Mouse (Mus musculus) CH12.LX (cell line): Measurements from ENCODE around the gene Mark4.

Experiments used
- CHD1 ChIP-seq: IDR thresholded peaks from 2 replicates; pipeline ENCODE4 v1.6.1; 2012; ENCODE audit warnings: low read depth, low read length, improper control_type of control experiment, inconsistent platforms
- CHD2 ChIP-seq: IDR thresholded peaks from 2 replicates; pipeline ENCODE4 v1.6.1; 2011; ENCODE audit warnings: low read length, improper control_type of control experiment
- CTCF ChIP-seq, 2 experiments: IDR thresholded peaks in 1 of 2; conservative IDR thresholded peaks in 1 of 2; 2 replicates each; pipeline ENCODE4 v1.5.1; 2011 to 2012; ENCODE audit warnings: low read depth in 2 of 2, low read length in 2 of 2, improper control_type of control experiment in 1 of 2, inconsistent platforms in 1 of 2, mild to moderate bottlenecking in 1 of 2, moderate library complexity in 1 of 2
- E2F4 ChIP-seq: IDR thresholded peaks from 2 replicates; pipeline ENCODE4 v1.6.1; 2011; ENCODE audit warnings: low read depth, low read length, improper control_type of control experiment; ENCODE audit not compliant: insufficient replicate concordance
- EP300 ChIP-seq: IDR thresholded peaks from 2 replicates; pipeline ENCODE4 v1.6.1; 2011; ENCODE audit warnings: low read length, improper control_type of control experiment
- HCFC1 ChIP-seq: IDR thresholded peaks from 2 replicates; pipeline ENCODE4 v1.6.1; 2012; ENCODE audit warnings: low read depth, mild to moderate bottlenecking, inconsistent platforms, low read length, improper control_type of control experiment
- KAT2A ChIP-seq: IDR thresholded peaks from 2 replicates; pipeline ENCODE4 v1.6.1; 2012; ENCODE audit warnings: low read length, improper control_type of control experiment, inconsistent platforms; ENCODE audit not compliant: insufficient replicate concordance
- MAFK ChIP-seq: IDR thresholded peaks from 2 replicates; pipeline ENCODE4 v1.6.1; 2011; ENCODE audit warnings: low read length, improper control_type of control experiment; ENCODE audit not compliant: insufficient replicate concordance
- NRF1 ChIP-seq: IDR thresholded peaks from 2 replicates; pipeline ENCODE4 v1.6.1; 2014; ENCODE audit warnings: low read depth, mild to moderate bottlenecking, inconsistent platforms, low read length, improper control_type of control experiment, moderate library complexity
- POLR2A ChIP-seq: IDR thresholded peaks from 2 replicates; pipeline ENCODE4 v1.6.1; 2011; ENCODE audit warnings: low read depth, mild to moderate bottlenecking, improper control_type of control experiment, low read length
- TCF12 ChIP-seq: IDR thresholded peaks from 2 replicates; pipeline ENCODE4 v1.6.1; 2014; ENCODE audit warnings: low read depth, mild to moderate bottlenecking, inconsistent platforms, low read length, improper control_type of control experiment
- USF1 ChIP-seq: IDR thresholded peaks from 2 replicates; pipeline ENCODE4 v1.6.1; 2014; ENCODE audit warnings: low read depth, mild to moderate bottlenecking, inconsistent platforms, low read length, improper control_type of control experiment
- ZC3H11A ChIP-seq: IDR thresholded peaks from 2 replicates; pipeline ENCODE4 v1.6.1; 2012; ENCODE audit warnings: low read depth, mild to moderate bottlenecking, inconsistent platforms, low read length, improper control_type of control experiment

DNA sequence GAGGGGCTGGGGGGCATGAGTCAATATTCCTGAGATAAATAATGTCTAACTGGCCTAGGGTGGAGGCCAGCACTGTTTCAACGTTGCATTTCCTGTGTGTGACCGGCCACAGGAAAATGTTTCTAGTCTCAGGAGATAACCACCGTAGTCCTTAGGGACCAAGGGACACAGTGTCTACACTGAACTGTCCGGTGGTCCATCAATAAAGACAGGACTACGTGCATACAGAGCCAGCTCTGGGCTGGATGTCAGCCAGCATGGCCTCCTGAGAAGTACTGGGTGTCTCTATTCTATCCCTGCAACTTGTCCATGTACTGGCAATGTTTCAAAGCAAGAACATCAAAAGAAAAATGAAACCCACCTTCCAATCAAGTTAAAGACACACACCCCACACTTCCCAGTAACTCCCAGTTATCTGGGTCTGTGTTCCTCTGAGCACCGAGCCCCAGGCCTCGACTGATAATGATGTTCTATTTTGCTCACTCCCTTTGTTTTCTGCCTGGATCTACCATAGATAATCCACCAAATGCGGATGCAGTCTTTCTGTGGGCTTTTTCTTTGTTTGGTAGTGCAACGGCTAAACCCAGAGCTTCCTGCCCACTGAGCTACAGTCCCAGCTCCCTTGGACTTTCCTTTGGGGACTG is 17.1 kb downstream of the Mark4 start:
- TF ChIP-seq E2F4, result no peak
- TF ChIP-seq EP300, result no peak
- TF ChIP-seq POLR2A, result no peak
- TF ChIP-seq HCFC1, result no peak
- TF ChIP-seq CHD2, result no peak
- TF ChIP-seq NRF1, result no peak
- TF ChIP-seq KAT2A, result no peak
- no peak for TF ChIP-seq TCF12
- no peak for TF ChIP-seq USF1
- no peak for TF ChIP-seq ZC3H11A
- TF ChIP-seq CTCF (conservative IDR thresholded peaks at IDR 0.05 in 1 of 2, IDR thresholded peaks at IDR 0.05 in 1 of 2; ENCODE audit: low read depth in 2 of 2, low read length in 2 of 2), result no peak
- no peak for TF ChIP-seq MAFK
- TF ChIP-seq CHD1, result no peak
